In genomic region chr5:31201742-31202590, GRCm38 (mm10) we compare ENCODE assay signal across 7 mouse cellular contexts. TPM values are rescaled to one million over a fixed set of nuclear protein-coding genes. Genes with fewer than 3 reads are reported as not detected.
DNase-seq lines count a peak whose midpoint lies in the region; ATAC-seq lines count a peak whose summit lies in the region.

TSS of gene Zfp513 (minus strand) at chr5:31202303.

- H3K36me3 ChIP-seq in intestine, embryonic 15.5 days, result peaks cover 56% of the 10 kb centered on the region
- peaks cover 86% of the 10 kb centered on the region for H3K36me3 ChIP-seq in midbrain, embryonic 10.5 days

- peak within 1 kb of the TSS; percentile 85 for H3K4me2 ChIP-seq in intestine, embryonic 15.5 days (replicated peaks)

- under 1% methylated on average over 53 of the region's 53 CpGs for WGBS in intestine, embryonic 15.5 days
- WGBS in midbrain, embryonic 10.5 days, result under 1% methylated on average over 53 of the region's 53 CpGs

- peak within 1 kb of the TSS; percentile 84 for H3K27ac ChIP-seq in intestine, embryonic 15.5 days
- H3K27ac ChIP-seq in midbrain, embryonic 10.5 days (replicated peaks), result peak within 1 kb of the TSS; percentile 96

- peak within 1 kb of the TSS; percentile 89 for H3K4me3 ChIP-seq in intestine, embryonic 15.5 days (replicated peaks)
- peak within 1 kb of the TSS; percentile 84 for H3K4me3 ChIP-seq in midbrain, embryonic 10.5 days

- ATAC-seq in intestine, embryonic 15.5 days, result peak; percentile 98

- intact Hi-C loops in gastrocnemius, postnatal 36 days (cut with DNase I), result no loop called here
- intact Hi-C loops in left cerebral cortex, postnatal 25 days (cut with DNase I), result loop anchor here (1.0 kb wide), 1 partner anchor 9 kb away; the partner anchor contains the start of genes Eif2b4 and Snx17

- peaks cover 16% of the 10 kb centered on the region for H3K4me1 ChIP-seq in intestine, embryonic 15.5 days (replicated peaks)
- peaks cover 27% of the 10 kb centered on the region for H3K4me1 ChIP-seq in midbrain, embryonic 10.5 days

- peak; percentile 97 for DNase-seq in adrenal gland, adult 2 months
- DNase-seq in embryo, embryonic 11.5 days (ENCODE audit: low read depth, low spot score), result peak; percentile 93
- peak; percentile 90 to 91 for DNase-seq in gastrocnemius, postnatal 36 days
- peak; percentile 97 to 100 for DNase-seq in left cerebral cortex, postnatal 25 days (ENCODE audit: low spot score in 2 of 2)
- peak; percentile 97 for DNase-seq in midbrain, embryonic 10.5 days (ENCODE audit: low spot score)
- DNase-seq in right cerebral cortex, postnatal 4 days, result peak; percentile 91

- H3K27me3 ChIP-seq in intestine, embryonic 15.5 days (replicated peaks), result no peaks in the 10 kb centered on the region
- H3K27me3 ChIP-seq in midbrain, embryonic 10.5 days (ENCODE audit: low read depth, poor library complexity, severe bottlenecking), result no peaks in the 10 kb centered on the region

- H3K9ac ChIP-seq in intestine, embryonic 15.5 days, result peak within 1 kb of the TSS; percentile 80

- 0 out of 2 replicates have a peak, but pooled peaks cover 4% of the 10 kb centered on the region for H3K9me3 ChIP-seq in intestine, embryonic 15.5 days
- peaks cover 6% of the 10 kb centered on the region for H3K9me3 ChIP-seq in midbrain, embryonic 10.5 days (replicated peaks)

RNA-seq across cellular contexts. Expression of gene Zfp513, which starts in this region (rescaled TPM):
- 10 to 100 TPM; 28.5 to 29.5 TPM for total RNA-seq in adrenal gland, adult 2 months (2021)
- 75.5 and 77.8 TPM in 2 replicates for polyA plus RNA-seq in adrenal gland, adult 2 months (2012; rRNA removed)
- total RNA-seq in gastrocnemius, postnatal 36 days (2021), result 1 to 10 TPM; 5.1 to 5.8 TPM
- polyA plus RNA-seq in intestine, embryonic 15.5 days (2015; fragmentation: Nextera tagmentation; extraction: Ambion mirVana), result 8.1 and 8.8 TPM in 2 replicates
- total RNA-seq in left cerebral cortex, postnatal 25 days (2021), result 10 to 100 TPM; 27.1 to 27.3 TPM
- polyA plus RNA-seq in midbrain, embryonic 10.5 days (2016; fragmentation: Nextera tagmentation; extraction: Ambion mirVana), result 11.5 and 13.8 TPM in 2 replicates

Comparison
In these comparisons a context has a peak if more than half of its experiments do, and no peak if none do; other contexts are left out.
1. Peak in every context shown above with its lines: DNase-seq, ATAC-seq, H3K4me3 ChIP-seq and H3K27ac ChIP-seq.
2. RNA of gene Zfp513 (total RNA-seq): 28.5 to 29.5 TPM in adrenal gland, adult 2 months and 27.1 to 27.3 TPM in left cerebral cortex, postnatal 25 days; 5.1 to 5.8 TPM in gastrocnemius, postnatal 36 days; every median in the first group is over 4 times any median in the second.